ENCODE assay signal across 28 mouse cellular contexts in genomic region chr1:131048121-131048863, GRCm38 (mm10). TPM values are rescaled to one million over a fixed set of nuclear protein-coding genes. Genes with fewer than 3 reads are reported as not detected.
"Had no signal": no experiment of that assay in that cellular context is flagged by ENCODE, and none has a peak within 500 bp of the region (broad histone marks: within the 10 kb centered on the region; RNA-seq: fewer than 3 reads in every experiment).

No protein-coding gene starts in this region.

- H3K4me2 ChIP-seq: limb, embryonic 12.5 days; limb, embryonic 15.5 days; liver, embryonic 12.5 days; liver, embryonic 15.5 days; midbrain, embryonic 11.5 days; neural tube, embryonic 13.5 days; stomach, embryonic 15.5 days had no signal

- H3K27ac ChIP-seq: hindbrain, postnatal 0 days; limb, embryonic 12.5 days; limb, embryonic 15.5 days; liver, embryonic 12.5 days; liver, embryonic 15.5 days; neural tube, embryonic 13.5 days; stomach, embryonic 15.5 days had no signal

- ATAC-seq: hindbrain, postnatal 0 days; inflammation-experienced regulatory T-cells, adult 6 months; intestine, embryonic 16.5 days; liver, embryonic 12.5 days had no signal

- H3K27me3 ChIP-seq: limb, embryonic 12.5 days; limb, embryonic 15.5 days; liver, embryonic 12.5 days; liver, embryonic 15.5 days; neural tube, embryonic 13.5 days; stomach, embryonic 15.5 days had no signal

- H3K9ac ChIP-seq: limb, embryonic 12.5 days; limb, embryonic 15.5 days; liver, embryonic 12.5 days; liver, embryonic 15.5 days; neural tube, embryonic 13.5 days; stomach, embryonic 15.5 days had no signal

- H3K9me3 ChIP-seq: limb, embryonic 12.5 days; limb, embryonic 15.5 days; liver, embryonic 12.5 days; liver, embryonic 15.5 days; neural tube, embryonic 13.5 days; stomach, embryonic 15.5 days had no signal

- DNase-seq: left cerebral cortex, postnatal 4 days; lung, adult 2 months; lung, postnatal 14 days; lung, postnatal 4 days; midbrain, embryonic 14.5 days; retina, postnatal 1 day; right cerebral cortex, postnatal 25 days; spleen, adult 18-20 months; thymus, postnatal 36 days had no signal

- H3K36me3 ChIP-seq: liver, embryonic 12.5 days; liver, embryonic 15.5 days; stomach, embryonic 15.5 days had no signal

- H3K4me1 ChIP-seq: liver, embryonic 12.5 days had no signal

- H3K4me3 ChIP-seq: limb, embryonic 12.5 days; limb, embryonic 15.5 days; liver, embryonic 12.5 days; liver, embryonic 15.5 days; neural tube, embryonic 13.5 days; stomach, embryonic 15.5 days had no signal

RNA-seq across cellular contexts. Expression of gene Il10, which starts 28.6 kb away (rescaled TPM):
- total RNA-seq: hindbrain, postnatal 0 days; layer of hippocampus, adult 18-20 months; layer of hippocampus, postnatal 14 days; left cerebral cortex, adult 8-10 months; left cerebral cortex, postnatal 14 days; megakaryocyte progenitor cell, adult 5-6 weeks; megakaryocyte-erythroid progenitor cell, adult 5-6 weeks; midbrain, postnatal 0 days; neutrophil, adult 5-6 weeks had no signal
- polyA plus RNA-seq: hindbrain, postnatal 0 days; intestine, embryonic 16.5 days; limb, embryonic 15.5 days; liver, embryonic 12.5 days; liver, embryonic 15.5 days; lung, adult 2 months; lung, embryonic 16.5 days; midbrain, embryonic 11.5 days; midbrain, embryonic 14.5 days; midbrain, postnatal 0 days; neural tube, embryonic 13.5 days; stomach, embryonic 15.5 days had no signal
